Mouse (Mus musculus) brain, embryonic 18.5 days (tissue): Measurements from ENCODE around the gene Dcun1d5.
A peak's percentile ranks its signal among the peaks of the same experiment; 100 is the strongest.
"Not testable (repeated sequence)": the region's sequence is repeated elsewhere in the genome, so short reads cannot be mapped to it uniquely, and the experiment has no call there.

ENCODE experiments used
- DNase-seq: peaks from one replicate; pipeline ENCODE4 v3.0.0-alpha.2; 2012; ENCODE audit warnings: low read depth, low spot score

Dcun1d5 gene

GRCm38 (mm10) chr9:7184172-7184896, at the start of gene Dcun1d5, which contains the start of gene Dync2h1:
Gene Dcun1d5, plus strand, starts transcription at chr9:7184520.
Gene Dync2h1, minus strand, starts transcription at chr9:7184446.
- DNase-seq, result peak; percentile 88

GRCm38 (mm10) chr9:7154391-7154790, 29.9 kb upstream of the Dcun1d5 start:
- DNase-seq, result no peak

- no peak for DNase-seq
These were observed 25.7 kb upstream of the Dcun1d5 start for GRCm38 (mm10) chr9:7158605-7159004.

DNA sequence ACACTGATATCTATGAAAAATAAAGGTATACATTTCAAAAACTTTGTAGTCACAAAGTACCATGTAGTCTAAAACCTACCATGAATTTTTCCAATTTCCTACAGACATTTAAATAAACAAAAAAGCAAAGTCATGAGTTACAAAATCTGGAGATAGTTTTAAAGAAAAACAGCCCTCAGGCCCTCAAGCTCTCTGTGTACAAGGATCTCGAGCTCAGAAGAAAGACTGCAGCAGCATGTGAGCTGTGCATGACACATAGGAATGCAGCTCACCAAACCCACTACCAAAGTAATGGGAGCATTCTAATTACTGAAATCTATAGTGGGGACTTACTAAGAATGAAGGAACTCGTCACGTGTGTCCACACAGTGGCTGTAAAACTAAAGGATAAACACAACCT, 24.6 kb upstream of the Dcun1d5 start:
- DNase-seq, result no peak

- DNase-seq, result no peak
These were observed 23.6 kb upstream of the Dcun1d5 start for GRCm38 (mm10) chr9:7160688-7161087.

DNA sequence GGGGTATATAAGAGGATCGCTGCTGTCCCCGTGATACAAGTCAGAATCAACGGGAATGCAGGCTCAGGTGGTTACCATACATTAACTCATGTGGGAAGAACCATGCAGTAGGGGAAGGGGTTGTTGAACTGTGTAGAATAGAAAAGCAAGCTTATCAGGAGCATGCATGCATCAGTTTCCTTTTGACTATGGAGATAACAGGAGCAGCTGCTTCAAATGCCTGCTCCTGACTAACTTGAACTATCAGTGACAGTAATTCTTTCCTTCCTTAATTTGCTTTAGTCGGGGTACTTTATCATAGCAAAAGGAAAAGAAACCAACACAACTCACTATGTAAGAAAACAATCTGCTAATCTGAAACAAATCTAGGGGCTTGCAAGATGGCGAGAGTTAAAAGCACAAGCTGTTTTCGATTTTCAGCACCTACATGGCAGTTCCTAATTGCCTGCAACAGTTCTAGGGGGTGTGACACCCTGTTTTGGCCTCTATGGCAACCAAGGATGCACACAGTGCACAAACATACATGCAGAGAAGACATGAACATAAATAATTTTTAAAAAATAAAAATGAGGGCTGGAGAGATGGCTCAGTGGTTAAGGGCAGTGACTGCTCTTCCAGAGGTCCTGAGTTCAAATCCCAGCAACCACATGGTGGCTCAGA, 16.9 kb upstream of the Dcun1d5 start:
- DNase-seq, result no peak

GRCm38 (mm10) chr9:7173756-7174155, 10.6 kb upstream of the Dcun1d5 start:
- DNase-seq, result no peak

GRCm38 (mm10) chr9:7176618-7177610, 7.4 kb upstream of the Dcun1d5 start:
- DNase-seq, result peak; percentile 80

- DNase-seq, result no peak
These were observed 574 bp downstream of the Dcun1d5 start for GRCm38 (mm10) chr9:7184897-7185291.

DNA sequence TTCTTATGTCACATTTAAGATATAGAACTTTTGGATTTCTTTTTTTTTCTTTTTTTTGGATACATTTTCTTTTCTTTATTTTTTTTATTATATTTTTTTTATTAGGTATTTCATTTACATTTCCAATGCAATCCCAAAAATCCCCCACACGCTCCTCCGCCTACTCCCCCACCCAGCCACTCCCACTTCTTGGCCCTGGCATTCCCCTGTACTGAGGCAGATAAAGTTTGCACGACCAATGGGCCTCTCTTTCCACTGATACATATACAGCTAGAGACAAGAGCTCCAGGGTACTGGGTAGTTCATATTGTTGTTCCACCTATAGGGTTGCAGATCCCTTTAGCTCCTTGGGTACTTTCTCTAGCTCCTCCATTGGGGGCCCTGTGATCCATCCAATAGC, 6.4 kb downstream of the Dcun1d5 start:
- DNase-seq, result not testable (repeated sequence)

DNA sequence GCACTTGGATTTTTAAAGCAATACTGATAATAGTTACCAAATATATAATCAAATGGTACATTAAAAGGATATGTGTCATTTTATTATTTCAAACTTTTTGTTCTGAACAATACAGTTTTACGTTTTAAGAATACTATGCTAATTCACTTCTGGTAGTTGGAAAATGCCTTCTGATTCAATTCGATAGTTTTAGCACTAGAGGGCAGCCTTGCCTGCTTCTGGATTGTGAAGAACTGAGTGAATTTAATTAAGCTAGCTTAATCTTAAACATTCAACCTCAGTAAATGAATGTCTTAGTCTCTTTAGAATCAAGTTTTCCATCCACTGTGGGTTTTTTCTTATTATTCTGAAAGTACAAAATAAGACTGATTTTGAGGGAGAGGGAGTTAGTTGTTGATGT, 31.9 kb downstream of the Dcun1d5 start:
- no peak for DNase-seq

- DNase-seq, result no peak
These were observed 36.7 kb downstream of the Dcun1d5 start for GRCm38 (mm10) chr9:7221024-7221423.

- no peak for DNase-seq
These were observed 37.1 kb downstream of the Dcun1d5 start for GRCm38 (mm10) chr9:7221460-7221859.

- no peak for DNase-seq
These were observed 54.3 kb downstream of the Dcun1d5 start for GRCm38 (mm10) chr9:7238619-7239018.

DNA sequence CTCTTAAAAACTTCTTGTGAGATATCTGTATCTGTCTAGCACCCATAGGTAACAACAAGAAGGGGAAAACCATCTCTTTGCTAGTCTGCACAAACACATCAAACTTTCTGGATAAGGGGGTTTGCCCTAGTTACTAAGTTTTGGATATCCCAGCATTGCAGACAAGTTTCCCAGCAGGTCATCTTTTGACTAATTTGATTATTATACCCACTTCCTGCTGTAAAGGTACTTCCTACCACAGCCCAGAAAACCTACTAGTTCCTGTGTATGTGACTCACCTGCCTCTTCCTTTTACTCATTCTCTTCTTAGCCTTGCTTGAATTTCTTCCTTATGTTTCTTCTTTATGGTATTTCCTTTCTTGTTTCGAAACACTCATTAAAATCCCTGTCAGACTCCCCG, 55.6 kb downstream of the Dcun1d5 start:
- DNase-seq, result no peak

DNA sequence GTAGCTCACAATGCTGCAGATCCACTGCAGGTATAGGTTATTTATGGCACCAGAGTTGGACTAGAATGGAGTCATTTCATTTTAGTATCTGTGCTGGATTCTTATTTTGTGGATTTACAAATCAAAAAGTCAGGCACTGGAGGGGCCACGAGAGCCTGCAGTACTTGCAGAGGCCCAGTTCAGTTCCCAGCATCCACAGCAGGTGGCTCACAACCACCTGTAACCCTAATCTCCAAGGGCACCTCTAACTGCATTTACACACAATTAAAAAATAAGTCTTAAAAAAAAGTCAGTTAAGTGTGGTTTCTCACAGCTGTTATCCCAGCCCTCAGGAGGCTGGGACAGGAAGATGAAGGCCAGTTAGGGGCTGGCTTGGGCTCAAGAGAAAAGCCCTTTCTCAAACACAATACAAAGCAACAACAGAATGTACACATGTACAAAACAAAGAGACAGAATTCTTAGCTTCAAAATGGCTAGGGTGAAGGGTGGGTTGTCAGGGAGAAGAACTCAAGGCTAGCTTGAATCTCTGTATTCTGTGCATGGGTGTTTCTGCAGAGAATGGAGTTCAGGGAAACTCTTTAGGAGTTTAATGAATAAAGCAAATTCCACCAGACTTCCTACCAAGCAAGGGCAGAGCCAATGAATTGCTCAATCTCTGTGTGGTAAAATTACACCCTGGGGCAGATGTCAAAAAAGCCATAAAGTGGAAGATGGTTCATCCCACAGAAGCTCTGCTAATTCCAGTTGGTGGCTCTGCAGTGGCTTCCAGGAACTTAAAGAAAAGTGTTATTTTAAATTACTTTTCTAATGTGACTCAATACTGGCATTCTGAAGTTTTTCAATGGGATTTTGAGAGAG, 68.7 kb downstream of the Dcun1d5 start:
- no peak for DNase-seq
